Mouse (Mus musculus) hindbrain, embryonic 14.5 days (tissue): ENCODE data around the gene Hsd11b1. TPM values are rescaled to one million over a fixed set of nuclear protein-coding genes. Genes with fewer than 3 reads are reported as not detected.

Source experiments
- ATAC-seq: fragments of 200-750 bp; cut with Nextera tagmentation; 2 replicates; pipeline ENCODE4 v1.8.0; 2017; ENCODE audit warnings: moderate number of reproducible peaks, mild to moderate bottlenecking, moderate TSS enrichment, moderate library complexity; ENCODE audit not compliant: low FRiP score
- DNase-seq: peaks from one replicate; pipeline ENCODE4 v3.0.0-alpha.2; 2015; ENCODE audit warnings: low spot score
- H3K27ac ChIP-seq: fragments of 300-500 bp; sonication (generic); 2 replicates; pipeline ENCODE4 v1.5.1; 2014; ENCODE audit warnings: mild to moderate bottlenecking, moderate library complexity
- H3K27me3 ChIP-seq: fragments of 300-500 bp; sonication (generic); 2 replicates; pipeline ENCODE4 v1.6.1; 2014; ENCODE audit warnings: mild to moderate bottlenecking, low read length, mixed read lengths; ENCODE audit not compliant: control insufficient read depth, insufficient read depth
- H3K36me3 ChIP-seq: fragments of 300-500 bp; sonication (generic); replicated peaks from 2 replicates; pipeline ENCODE4 v1.6.1; 2014; ENCODE audit not compliant: control insufficient read depth, insufficient read depth
- H3K4me1 ChIP-seq: fragments of 300-500 bp; sonication (generic); replicated peaks from 2 replicates; pipeline ENCODE4 v1.6.1; 2014; ENCODE audit warnings: antibody characterized with exemption, low read length, mixed read lengths; ENCODE audit not compliant: control insufficient read depth, insufficient read depth
- H3K4me2 ChIP-seq: fragments of 300-500 bp; sonication (generic); replicated peaks from 2 replicates; pipeline ENCODE4 v1.6.1; 2014; ENCODE audit warnings: mild to moderate bottlenecking, moderate library complexity
- H3K4me3 ChIP-seq: fragments of 300-500 bp; sonication (generic); replicated peaks from 2 replicates; pipeline ENCODE4 v1.5.1; 2014; ENCODE audit warnings: mild to moderate bottlenecking, low read length
- H3K9ac ChIP-seq: fragments of 300-500 bp; sonication (generic); 2 replicates; pipeline ENCODE4 v1.6.1; 2014
- H3K9me3 ChIP-seq: fragments of 300-500 bp; sonication (generic); 2 replicates; pipeline ENCODE4 v1.6.1; 2016; ENCODE audit warnings: low read length; ENCODE audit not compliant: control insufficient read depth
- WGBS: fragments of 180-500 bp; shearing (Covaris S2); extraction: QIAGEN DNeasy Blood & Tissue Kit; methylation state at CpG from one replicate; pipeline ENCODE4 v1.1.7; 2014; 5-methylcytosine and 5-hydroxymethylcytosine counted together
- polyA plus RNA-seq: library from polyadenylated mRNA; unstranded; fragments of >200 nt; fragmentation: Nextera tagmentation; extraction: Ambion mirVana; gene quantifications from 2 replicates; pipeline ENCODE4 v1.2.1, GENCODE M21; 2014

The Hsd11b1 gene
- polyA plus RNA-seq, 1 experiment from 2014 or later: not detected

GRCm38 (mm10) chr1:193234130-193234645, 29.7 kb downstream of the Hsd11b1 start:
- no peak for ATAC-seq
- Histone ChIP-seq H3K9me3 (no peaks in the 10 kb centered on the region), H3K9ac (no peak overlapping the region), H3K4me2 (no peak overlapping the region), H3K27ac (no peak overlapping the region), H3K36me3 (no peaks in the 10 kb centered on the region), H3K4me1 (no peaks in the 10 kb centered on the region), H3K4me3 (no peak overlapping the region), H3K27me3 (no peaks in the 10 kb centered on the region)
- 96% methylated on average over 2 of the region's 2 CpGs for WGBS
- no peak for DNase-seq

DNA sequence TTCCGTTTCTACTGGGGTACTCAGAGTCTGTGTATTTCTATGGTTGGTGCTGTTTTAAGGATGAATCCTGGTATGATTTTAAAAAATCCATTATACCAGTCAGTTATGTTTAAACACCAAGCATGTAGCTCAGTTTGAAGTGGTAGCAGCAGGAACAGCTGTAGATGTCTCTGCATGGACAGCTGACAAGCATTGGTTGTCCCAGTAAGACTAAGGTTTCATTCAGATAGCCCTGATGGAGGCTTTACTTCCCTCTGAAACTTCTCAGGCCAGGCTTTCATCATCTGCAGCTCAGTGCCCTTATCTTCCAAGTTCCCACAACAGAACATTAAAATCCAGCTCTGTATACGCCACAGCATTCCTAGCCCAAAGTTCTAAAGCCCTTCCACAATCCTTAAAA, 31.1 kb downstream of the Hsd11b1 start:
- no peak overlapping the region for H3K9ac ChIP-seq
- H3K4me1 ChIP-seq: no peaks in the 10 kb centered on the region
- WGBS: 90% methylated on average over 2 of the region's 2 CpGs

DNA sequence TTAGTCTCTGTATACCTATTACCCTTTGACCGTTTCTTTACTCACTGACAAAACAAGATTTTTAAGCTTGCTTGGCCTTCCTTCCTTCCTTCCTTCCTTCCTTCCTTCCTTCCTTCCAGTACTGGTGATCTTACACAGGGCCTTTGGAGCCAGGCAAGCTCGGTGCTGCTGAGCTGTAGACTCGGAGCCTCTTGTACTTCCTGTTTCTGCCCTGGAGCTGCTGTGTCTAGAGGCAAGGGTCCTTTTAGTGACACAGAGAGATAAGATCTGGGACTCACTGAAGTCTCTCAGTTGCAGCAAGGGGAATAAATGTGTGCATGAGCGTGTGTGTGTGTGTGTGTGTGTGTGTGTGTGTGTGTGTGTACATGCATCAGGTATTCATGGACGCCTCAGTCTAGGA, 32.9 kb downstream of the Hsd11b1 start:
- ATAC-seq (no peak), DNase-seq (no peak)
- WGBS: 79% methylated on average over 5 of the region's 5 CpGs

More for the DNA sequence above, 31.1 kb downstream of the Hsd11b1 start:
- no peaks in the 10 kb centered on the region for H3K9me3 ChIP-seq
- no peaks in the 10 kb centered on the region for H3K36me3 ChIP-seq
- no peak for DNase-seq
- H3K27me3 ChIP-seq: no peaks in the 10 kb centered on the region
- ATAC-seq: no peak
- H3K4me2 ChIP-seq: no peak overlapping the region
- no peak overlapping the region for H3K4me3 ChIP-seq
- H3K27ac ChIP-seq: no peak overlapping the region

GRCm38 (mm10) chr1:193230531-193230930, 33.3 kb downstream of the Hsd11b1 start:
- no peaks in the 10 kb centered on the region for H3K4me1 ChIP-seq
- no peak overlapping the region for H3K9ac ChIP-seq
- no peaks in the 10 kb centered on the region for H3K36me3 ChIP-seq
- no peak for DNase-seq
- ATAC-seq: no peak
- no peaks in the 10 kb centered on the region for H3K9me3 ChIP-seq
- H3K4me3 ChIP-seq: no peak overlapping the region
- H3K27me3 ChIP-seq: no peaks in the 10 kb centered on the region
- no peak overlapping the region for H3K4me2 ChIP-seq
- H3K27ac ChIP-seq: no peak overlapping the region
- WGBS: 74% methylated on average over 3 of the region's 3 CpGs

More for the DNA sequence above, 32.9 kb downstream of the Hsd11b1 start:
- no peak overlapping the region for H3K9ac ChIP-seq
- H3K9me3 ChIP-seq: no peaks in the 10 kb centered on the region
- no peaks in the 10 kb centered on the region for H3K27me3 ChIP-seq
- H3K4me3 ChIP-seq: no peak overlapping the region
- H3K27ac ChIP-seq: no peak overlapping the region
- no peaks in the 10 kb centered on the region for H3K4me1 ChIP-seq
- H3K4me2 ChIP-seq: no peak overlapping the region
- H3K36me3 ChIP-seq: no peaks in the 10 kb centered on the region

GRCm38 (mm10) chr1:193229570-193229969, 34.3 kb downstream of the Hsd11b1 start:
- DNase-seq: no peak
- no peak overlapping the region for H3K4me2 ChIP-seq
- H3K4me1 ChIP-seq: no peaks in the 10 kb centered on the region
- H3K36me3 ChIP-seq: no peaks in the 10 kb centered on the region
- no peak overlapping the region for H3K27ac ChIP-seq
- no peak for ATAC-seq
- no peaks in the 10 kb centered on the region for H3K27me3 ChIP-seq
- H3K4me3 ChIP-seq: no peak overlapping the region
- 97% methylated on average over 5 of the region's 5 CpGs for WGBS
- H3K9me3 ChIP-seq: no peaks in the 10 kb centered on the region
- H3K9ac ChIP-seq: no peak overlapping the region

- Histone ChIP-seq H3K36me3 (no peaks in the 10 kb centered on the region), H3K4me3 (no peak overlapping the region), H3K27me3 (no peaks in the 10 kb centered on the region), H3K4me1 (no peaks in the 10 kb centered on the region), H3K4me2 (no peak overlapping the region), H3K9ac (no peak overlapping the region), H3K27ac (no peak overlapping the region), H3K9me3 (no peaks in the 10 kb centered on the region)
- no peak for DNase-seq
- 64% methylated on average over 4 of the region's 4 CpGs for WGBS
- ATAC-seq: no peak
Measured at GRCm38 (mm10) chr1:193227537-193227936, 36.3 kb downstream of the Hsd11b1 start.

GRCm38 (mm10) chr1:193226724-193227522, 37.0 kb downstream of the Hsd11b1 start:
- Histone ChIP-seq H3K9ac (no peak overlapping the region), H3K4me1 (no peaks in the 10 kb centered on the region), H3K9me3 (no peaks in the 10 kb centered on the region), H3K36me3 (no peaks in the 10 kb centered on the region), H3K27me3 (no peaks in the 10 kb centered on the region), H3K4me2 (no peak overlapping the region), H3K27ac (no peak overlapping the region), H3K4me3 (no peak overlapping the region)
- ATAC-seq (no peak), DNase-seq (no peak)
- 56% methylated on average over 7 of the region's 7 CpGs for WGBS

GRCm38 (mm10) chr1:193226114-193226513, 37.8 kb downstream of the Hsd11b1 start:
- Histone ChIP-seq H3K4me1 (no peaks in the 10 kb centered on the region), H3K36me3 (no peaks in the 10 kb centered on the region), H3K4me3 (no peak overlapping the region), H3K27me3 (no peaks in the 10 kb centered on the region), H3K9ac (no peak overlapping the region), H3K27ac (no peak overlapping the region), H3K9me3 (no peaks in the 10 kb centered on the region), H3K4me2 (no peak overlapping the region)
- DNase-seq (no peak), ATAC-seq (no peak)
- WGBS: 87% methylated on average over 4 of the region's 4 CpGs

DNA sequence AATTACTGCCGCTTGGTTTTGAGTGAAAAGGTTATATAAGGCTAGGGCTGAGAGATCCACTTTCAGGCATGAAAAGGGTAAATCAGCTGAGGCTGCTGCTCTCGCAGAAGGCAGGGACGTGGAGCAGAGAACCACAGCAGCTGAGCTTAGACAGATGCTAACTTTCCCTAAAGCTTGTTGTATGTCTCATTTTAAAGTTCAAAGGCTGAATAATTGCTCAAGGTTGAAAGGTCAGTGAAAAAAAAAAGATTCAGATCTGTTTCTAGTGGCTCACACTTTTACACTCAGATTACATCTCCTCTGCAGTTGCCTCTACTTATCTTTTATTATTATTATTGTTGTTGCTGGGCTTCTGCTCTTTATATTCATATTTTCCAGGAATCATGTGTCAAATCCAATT, 38.3 kb downstream of the Hsd11b1 start:
- DNase-seq: no peak
- 35% methylated on average over 3 of the region's 3 CpGs for whole genome bisulfite sequencing

More for the DNA sequence above, 38.3 kb downstream of the Hsd11b1 start:
- H3K9me3 ChIP-seq: no peaks in the 10 kb centered on the region
- no peak overlapping the region for H3K4me3 ChIP-seq
- H3K27me3 ChIP-seq: no peaks in the 10 kb centered on the region
- ATAC-seq: no peak
- no peaks in the 10 kb centered on the region for H3K36me3 ChIP-seq
- no peaks in the 10 kb centered on the region for H3K4me1 ChIP-seq
- H3K4me2 ChIP-seq: no peak overlapping the region
- no peak overlapping the region for H3K27ac ChIP-seq
- no peak overlapping the region for H3K9ac ChIP-seq
